Mouse (Mus musculus): ENCODE results near the gene Dhrs1. TPM values are rescaled to one million over a fixed set of nuclear protein-coding genes. Genes with fewer than 3 reads are reported as not detected.
"Not testable (repeated sequence)": the region's sequence is repeated elsewhere in the genome, so short reads cannot be mapped to it uniquely, and the experiment has no call there.

The Dhrs1 gene
- total RNA-seq, 2 experiments from 2014 or later: 18.0 to 54.7 TPM

GRCm38 (mm10) chr14:55765696-55766095, 20.2 kb upstream of the Dhrs1 start, which contains the start of gene Ltb4r1:
TSS of gene Ltb4r1 (plus strand) at chr14:55765962.
- peak; percentile 51 for ATAC-seq (replicated peaks; ENCODE audit: poor library complexity, severe bottlenecking)

GRCm38 (mm10) chr14:55763166-55763565, 17.7 kb upstream of the Dhrs1 start:
- peak; percentile 15; the same call in 1 of the 2 replicates for ATAC-seq (replicated peaks; ENCODE audit: poor library complexity, severe bottlenecking)

GRCm38 (mm10) chr14:55762001-55762821, 16.7 kb upstream of the Dhrs1 start:
- ATAC-seq (replicated peaks; ENCODE audit: poor library complexity, severe bottlenecking): peak; percentile 20

- ATAC-seq (replicated peaks; ENCODE audit: poor library complexity, severe bottlenecking): no peak
Observed at GRCm38 (mm10) chr14:55761163-55761562, 15.7 kb upstream of the Dhrs1 start, which contains the start of gene Ltb4r2. TSS of gene Ltb4r2 (plus strand) at chr14:55761428.

GRCm38 (mm10) chr14:55760156-55760555, 14.7 kb upstream of the Dhrs1 start:
- ATAC-seq (replicated peaks; ENCODE audit: poor library complexity, severe bottlenecking): not testable (repeated sequence)

GRCm38 (mm10) chr14:55758363-55758784, 12.9 kb upstream of the Dhrs1 start, which contains the start of gene Cideb:
TSS of gene Cideb (minus strand) at chr14:55758458.
- peak; percentile 23 for ATAC-seq (replicated peaks; ENCODE audit: poor library complexity, severe bottlenecking)

- peak; percentile 42 for ATAC-seq (replicated peaks; ENCODE audit: poor library complexity, severe bottlenecking)
Observed at GRCm38 (mm10) chr14:55757566-55757965, 12.1 kb upstream of the Dhrs1 start.

GRCm38 (mm10) chr14:55747051-55747847, 1.8 kb upstream of the Dhrs1 start:
- no peak for ATAC-seq (replicated peaks; ENCODE audit: poor library complexity, severe bottlenecking)

- ATAC-seq (replicated peaks; ENCODE audit: poor library complexity, severe bottlenecking): no peak
Observed at GRCm38 (mm10) chr14:55745861-55746237, 359 bp upstream of the Dhrs1 start.

- peak; percentile 75 for ATAC-seq (replicated peaks; ENCODE audit: poor library complexity, severe bottlenecking)
Observed at GRCm38 (mm10) chr14:55743711-55744110, 1.8 kb downstream of the Dhrs1 start.

- ATAC-seq (replicated peaks; ENCODE audit: poor library complexity, severe bottlenecking): peak; percentile 33; the same call in 1 of the 2 replicates
Observed at GRCm38 (mm10) chr14:55737086-55737687, 8.3 kb downstream of the Dhrs1 start.

- ATAC-seq (replicated peaks; ENCODE audit: poor library complexity, severe bottlenecking): peak; percentile 58; the same call in 1 of the 2 replicates
Observed at GRCm38 (mm10) chr14:55735758-55736157, 9.7 kb downstream of the Dhrs1 start.

GRCm38 (mm10) chr14:55735334-55735733, 10.2 kb downstream of the Dhrs1 start:
- no peak for ATAC-seq (replicated peaks; ENCODE audit: poor library complexity, severe bottlenecking)

- peak; percentile 61 for ATAC-seq (replicated peaks; ENCODE audit: poor library complexity, severe bottlenecking)
Observed at GRCm38 (mm10) chr14:55734869-55735268, 10.6 kb downstream of the Dhrs1 start.

- ATAC-seq (replicated peaks; ENCODE audit: poor library complexity, severe bottlenecking): no peak
Observed at GRCm38 (mm10) chr14:55733889-55734288, 11.6 kb downstream of the Dhrs1 start.

GRCm38 (mm10) chr14:55730531-55731032, 14.9 kb downstream of the Dhrs1 start:
- ATAC-seq (replicated peaks; ENCODE audit: poor library complexity, severe bottlenecking): no peak

GRCm38 (mm10) chr14:55730116-55730515, 15.4 kb downstream of the Dhrs1 start:
- ATAC-seq (replicated peaks; ENCODE audit: poor library complexity, severe bottlenecking): no peak

- peak; percentile 37 for ATAC-seq (replicated peaks; ENCODE audit: poor library complexity, severe bottlenecking)
Observed at GRCm38 (mm10) chr14:55727889-55728685, 17.4 kb downstream of the Dhrs1 start.

- ATAC-seq (replicated peaks; ENCODE audit: poor library complexity, severe bottlenecking): no peak
Observed at GRCm38 (mm10) chr14:55726261-55726660, 19.2 kb downstream of the Dhrs1 start.

Measured in granulocyte monocyte progenitor cell, adult 5-6 weeks (primary cell).